Mouse (Mus musculus): ENCODE results near the gene Mmgt2.

The Mmgt2 gene

GRCm38 (mm10) chr11:62648591-62649391 is at the start of gene Mmgt2:
Gene Mmgt2, plus strand, starts transcription at chr11:62648664.
- peak; percentile 49; the same call in 1 of the 2 replicates for ATAC-seq (ENCODE audit: insufficient number of reproducible peaks, low FRiP score, low TSS enrichment)

DNA sequence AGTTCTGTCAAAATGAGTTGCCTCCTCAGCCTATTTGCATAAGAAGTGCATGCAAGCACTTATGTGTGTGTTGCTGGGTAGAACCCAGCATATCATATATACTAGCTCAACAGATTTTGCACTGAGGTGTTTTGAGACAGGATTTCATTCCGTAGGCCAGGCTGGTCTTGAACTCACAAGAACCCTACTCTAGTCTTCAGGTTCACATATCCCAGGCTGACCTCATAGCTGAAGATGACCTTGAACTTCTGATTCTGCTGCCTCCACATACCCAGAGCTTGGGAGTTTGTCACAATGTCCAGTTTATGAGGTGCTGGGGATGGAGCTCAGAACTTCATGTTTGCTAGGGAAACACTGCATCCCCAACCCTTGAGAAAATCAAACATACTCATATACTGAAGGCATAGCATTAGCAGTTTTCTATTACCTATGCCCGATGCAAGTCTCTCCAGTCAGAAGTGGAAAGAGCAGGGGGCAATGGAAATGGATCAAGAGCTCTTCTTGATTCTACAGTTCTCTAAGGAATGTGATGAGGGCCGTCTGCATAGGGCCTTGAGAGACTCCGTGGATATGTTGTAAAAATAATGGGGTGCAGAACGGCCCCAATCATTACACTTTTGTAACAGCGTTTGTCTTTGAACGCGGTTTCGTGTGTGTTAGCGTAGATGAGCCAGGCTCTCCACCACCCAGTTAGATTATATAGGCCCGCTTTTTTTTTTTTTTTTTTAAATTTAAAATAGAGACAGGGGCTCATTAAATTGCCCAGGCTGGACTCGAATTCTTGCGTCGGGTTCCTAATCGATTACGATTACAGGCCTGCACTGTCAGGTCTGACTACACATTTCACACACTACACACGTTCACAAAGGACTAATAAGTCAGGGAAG is 46.5 kb upstream of the Mmgt2 start:
- ATAC-seq (ENCODE audit: insufficient number of reproducible peaks, low FRiP score, low TSS enrichment): no peak

- peak; percentile 92 for ATAC-seq (ENCODE audit: insufficient number of reproducible peaks, low FRiP score, low TSS enrichment)
Observed at GRCm38 (mm10) chr11:62602619-62603311, 45.7 kb upstream of the Mmgt2 start.

- 0 out of 2 replicates have a peak, but pooled peaks have one; percentile 12 for ATAC-seq (ENCODE audit: insufficient number of reproducible peaks, low FRiP score, low TSS enrichment)
Observed at GRCm38 (mm10) chr11:62603312-62604056, 45.0 kb upstream of the Mmgt2 start.

GRCm38 (mm10) chr11:62604123-62604706 is 44.2 kb upstream of the Mmgt2 start:
- no peak for ATAC-seq (ENCODE audit: insufficient number of reproducible peaks, low FRiP score, low TSS enrichment)

- ATAC-seq (ENCODE audit: insufficient number of reproducible peaks, low FRiP score, low TSS enrichment): no peak
Observed at GRCm38 (mm10) chr11:62604886-62605618, 43.4 kb upstream of the Mmgt2 start.

- ATAC-seq (ENCODE audit: insufficient number of reproducible peaks, low FRiP score, low TSS enrichment): no peak
Observed at GRCm38 (mm10) chr11:62605619-62606298, 42.7 kb upstream of the Mmgt2 start.

- ATAC-seq (ENCODE audit: insufficient number of reproducible peaks, low FRiP score, low TSS enrichment): no peak
Observed at GRCm38 (mm10) chr11:62606299-62607169, 41.9 kb upstream of the Mmgt2 start.

GRCm38 (mm10) chr11:62607170-62607951 is 41.1 kb upstream of the Mmgt2 start:
- ATAC-seq (ENCODE audit: insufficient number of reproducible peaks, low FRiP score, low TSS enrichment): no peak

DNA sequence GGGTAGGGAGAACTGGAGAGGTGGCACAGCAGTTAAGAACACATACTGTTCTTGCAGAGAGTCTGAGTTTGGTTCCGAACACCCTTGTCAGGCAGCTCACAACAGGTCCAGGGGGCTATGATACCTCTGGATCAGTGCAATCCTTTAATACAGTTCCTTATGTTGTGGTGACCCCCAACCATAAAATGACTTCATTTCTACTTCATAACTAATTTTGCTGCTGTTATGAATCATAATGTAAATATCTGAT is 40.6 kb upstream of the Mmgt2 start:
- ATAC-seq (ENCODE audit: insufficient number of reproducible peaks, low FRiP score, low TSS enrichment): no peak

DNA sequence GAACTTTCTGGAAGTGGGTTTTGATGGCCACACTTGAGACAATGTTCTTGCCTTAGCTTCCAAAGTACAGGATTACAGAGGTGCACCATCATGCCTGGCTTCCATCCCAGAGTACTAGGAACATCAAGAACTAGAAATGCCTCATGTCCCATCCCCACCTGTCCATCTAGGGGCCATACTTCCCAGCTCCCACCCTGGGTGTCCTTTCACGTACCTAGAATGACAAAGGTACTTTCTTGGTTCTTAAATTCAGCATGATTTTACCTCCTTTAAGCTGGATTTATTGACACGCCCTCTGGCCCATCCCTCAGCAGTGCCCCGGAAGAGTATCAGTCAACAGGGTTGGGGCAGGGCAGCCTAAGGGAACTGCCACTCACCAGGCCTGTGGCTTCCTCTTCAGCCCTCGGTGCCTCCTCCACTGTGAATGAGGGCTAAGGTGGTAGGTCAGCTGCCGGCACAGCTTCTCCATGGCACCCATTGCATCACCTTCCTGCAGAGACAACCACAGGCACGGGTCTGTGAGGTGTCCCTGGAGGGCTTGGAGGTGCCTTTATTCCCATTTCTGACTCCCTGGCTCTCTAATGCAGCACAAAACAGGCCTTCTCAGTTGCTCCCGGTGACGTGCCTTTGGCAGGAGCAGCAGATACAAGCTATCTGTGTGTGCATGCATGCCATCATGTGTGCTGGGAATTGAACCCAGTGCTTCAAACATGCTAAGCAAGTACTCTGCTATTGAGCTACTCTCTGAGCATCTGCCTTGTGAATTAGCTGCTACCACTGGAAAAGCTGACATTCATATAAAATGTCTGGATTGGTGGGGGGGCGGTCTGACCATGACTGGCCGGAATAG is 39.4 kb upstream of the Mmgt2 start:
- no peak for ATAC-seq (ENCODE audit: insufficient number of reproducible peaks, low FRiP score, low TSS enrichment)

GRCm38 (mm10) chr11:62610304-62610703 is 38.2 kb upstream of the Mmgt2 start:
- no peak for ATAC-seq (ENCODE audit: insufficient number of reproducible peaks, low FRiP score, low TSS enrichment)

- ATAC-seq (ENCODE audit: insufficient number of reproducible peaks, low FRiP score, low TSS enrichment): no peak
Observed at GRCm38 (mm10) chr11:62612604-62613003, 35.9 kb upstream of the Mmgt2 start.

- ATAC-seq (ENCODE audit: insufficient number of reproducible peaks, low FRiP score, low TSS enrichment): peak; percentile 82
Observed at GRCm38 (mm10) chr11:62613657-62614365, 34.7 kb upstream of the Mmgt2 start.

GRCm38 (mm10) chr11:62614876-62615410 is 33.5 kb upstream of the Mmgt2 start:
- no peak for ATAC-seq (ENCODE audit: insufficient number of reproducible peaks, low FRiP score, low TSS enrichment)

Measured in cerebellum, adult (tissue).